Mouse (Mus musculus) ES-E14 (cell line): ENCODE measurements around the gene Arhgap25.

Experiments
- CHD2 ChIP-seq: IDR thresholded peaks from 2 replicates; pipeline ENCODE4 v1.6.1; 2014; ENCODE audit warnings: mild to moderate bottlenecking, low read depth, low read length, inconsistent platforms
- MAFK ChIP-seq: IDR thresholded peaks from 2 replicates; pipeline ENCODE4 v1.6.1; 2014; ENCODE audit warnings: mild to moderate bottlenecking, low read depth, low read length, inconsistent platforms; ENCODE audit not compliant: insufficient read depth
- ZC3H11A ChIP-seq: IDR thresholded peaks from 2 replicates; pipeline ENCODE4 v1.6.1; 2012; ENCODE audit warnings: low read depth, mild to moderate bottlenecking, inconsistent platforms, low read length, borderline replicate concordance
- ZNF384 ChIP-seq: IDR thresholded peaks from 2 replicates; pipeline ENCODE4 v1.6.1; 2012; ENCODE audit warnings: low read depth, low read length, inconsistent platforms

GRCm38 (mm10) chr6:87483224-87483899 lies 49.7 kb downstream of the Arhgap25 start:
- TF ChIP-seq CHD2, result no peak
- no peak for TF ChIP-seq MAFK
- TF ChIP-seq ZC3H11A, result no peak
- no peak for TF ChIP-seq ZNF384
